Mouse (Mus musculus) lung, postnatal 4 days (tissue): ENCODE data around the gene Tpcn1.
"Not testable (repeated sequence)": the region's sequence is repeated elsewhere in the genome, so short reads cannot be mapped to it uniquely, and the experiment has no call there.

Experiments
- DNase-seq, 2 experiments: peaks; one replicate each; pipeline ENCODE4 v3.0.0; 2021

The Tpcn1 gene

GRCm38 (mm10) chr5:120506490-120506889, 82.0 kb downstream of the Tpcn1 start:
- DNase-seq = no peak

- no peak for DNase-seq
Observed at GRCm38 (mm10) chr5:120505781-120506180, 82.7 kb downstream of the Tpcn1 start.

GRCm38 (mm10) chr5:120505368-120505767, 83.1 kb downstream of the Tpcn1 start:
- DNase-seq = peak; percentile 75 to 84

GRCm38 (mm10) chr5:120503144-120503795, 85.2 kb downstream of the Tpcn1 start, which contains the start of gene Plbd2:
Gene Plbd2 (minus strand): TSS chr5:120503625.
- DNase-seq = peak; percentile 85 to 86

GRCm38 (mm10) chr5:120502675-120503143, 85.8 kb downstream of the Tpcn1 start:
- no peak for DNase-seq

GRCm38 (mm10) chr5:120502147-120502621, 86.3 kb downstream of the Tpcn1 start:
- DNase-seq = no peak

- DNase-seq = not testable (repeated sequence)
Observed at GRCm38 (mm10) chr5:120500609-120501008, 87.9 kb downstream of the Tpcn1 start.

GRCm38 (mm10) chr5:120499202-120499601, 89.3 kb downstream of the Tpcn1 start:
- no peak for DNase-seq

GRCm38 (mm10) chr5:120497071-120497470, 91.4 kb downstream of the Tpcn1 start:
- DNase-seq = no peak

GRCm38 (mm10) chr5:120495703-120496226, 92.7 kb downstream of the Tpcn1 start:
- DNase-seq = no peak

- DNase-seq = no peak
Observed at GRCm38 (mm10) chr5:120495064-120495702, 93.3 kb downstream of the Tpcn1 start.

GRCm38 (mm10) chr5:120493873-120494395, 94.5 kb downstream of the Tpcn1 start:
- DNase-seq = no peak

GRCm38 (mm10) chr5:120493440-120493839, 95.0 kb downstream of the Tpcn1 start:
- no peak for DNase-seq

GRCm38 (mm10) chr5:120492437-120492836, 96.0 kb downstream of the Tpcn1 start:
- DNase-seq = no peak

GRCm38 (mm10) chr5:120490679-120491192, 97.7 kb downstream of the Tpcn1 start:
- no peak for DNase-seq

GRCm38 (mm10) chr5:120487844-120488243, 100.6 kb downstream of the Tpcn1 start:
- no peak for DNase-seq
